In the genomic region with DNA sequence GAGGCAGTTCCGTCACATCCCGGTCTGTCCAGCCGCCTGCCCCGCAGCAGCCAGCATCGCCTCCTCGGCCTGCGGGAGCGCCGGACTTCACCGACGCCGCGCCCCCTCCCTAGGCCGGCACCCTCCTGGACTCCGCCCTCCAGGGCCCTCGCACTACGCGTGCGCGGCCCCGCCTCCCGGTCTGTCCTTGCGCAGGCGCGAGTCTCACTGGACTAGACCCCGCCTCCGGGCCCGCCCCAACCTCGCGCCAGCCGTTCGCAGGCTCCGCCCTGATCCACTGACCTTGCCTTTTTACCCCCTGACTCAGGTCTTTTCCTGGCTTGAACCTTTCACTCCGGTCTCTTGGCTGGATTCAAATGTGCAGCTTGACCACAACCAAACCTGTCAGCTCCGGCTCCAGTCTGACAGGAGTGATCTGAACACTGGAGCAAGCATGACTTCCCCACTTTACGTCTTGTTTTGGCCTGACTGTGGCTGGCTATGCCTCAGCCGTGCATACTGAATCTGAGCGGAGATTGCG, we compare ENCODE assay signal across 8 mouse cellular contexts. TPM values are rescaled to one million over a fixed set of nuclear protein-coding genes. Genes with fewer than 3 reads are reported as not detected.
DNase-seq lines count a peak whose midpoint lies in the region; ATAC-seq and TF ChIP-seq lines count a peak whose summit lies in the region.

Gene Ccser2 (minus strand): TSS at position 150 of the 520 bp plus-strand sequence.

- TF ChIP-seq EP300 in liver, postnatal 0 days (IDR thresholded peaks at IDR 0.05; ENCODE audit: low read depth), result no peak

- peak within 1 kb of the TSS; percentile 92 for H3K4me3 ChIP-seq in E14TG2a.4 (replicated peaks; ENCODE audit: low read length)
- H3K4me3 ChIP-seq in forebrain, embryonic 13.5 days, result peak within 1 kb of the TSS; percentile 87
- peak within 1 kb of the TSS; percentile 85 for H3K4me3 ChIP-seq in liver, postnatal 0 days (ENCODE audit: low read depth, low read length)
- peak within 1 kb of the TSS; percentile 85 for H3K4me3 ChIP-seq in neural tube, embryonic 14.5 days (ENCODE audit: low read depth, low read length)

- H3K36me3 ChIP-seq in E14TG2a.4 (ENCODE audit: insufficient read depth, low read length), result no peaks in the 10 kb centered on the region
- H3K36me3 ChIP-seq in forebrain, embryonic 13.5 days (ENCODE audit: poor library complexity, severe bottlenecking), result no peaks in the 10 kb centered on the region
- no peaks in the 10 kb centered on the region for H3K36me3 ChIP-seq in liver, postnatal 0 days (replicated peaks; ENCODE audit: insufficient read depth, low read length)
- no peaks in the 10 kb centered on the region for H3K36me3 ChIP-seq in neural tube, embryonic 14.5 days (ENCODE audit: control insufficient read depth, insufficient read depth, low read length)

- peak within 1 kb of the TSS; percentile 61 for H3K4me2 ChIP-seq in forebrain, embryonic 13.5 days
- H3K4me2 ChIP-seq in liver, postnatal 0 days (ENCODE audit: low read depth, low read length), result peak within 1 kb of the TSS; percentile 87
- H3K4me2 ChIP-seq in neural tube, embryonic 14.5 days (ENCODE audit: low read depth, low read length), result peak within 1 kb of the TSS; percentile 48

- no peak for TF ChIP-seq CTCF in E14TG2a.4 (conservative IDR thresholded peaks at IDR 0.05; ENCODE audit: low read length)
- no peak for TF ChIP-seq CTCF in liver, postnatal 0 days (IDR thresholded peaks at IDR 0.05; ENCODE audit: low read depth)

- peak within 1 kb of the TSS; percentile 89 for H3K9ac ChIP-seq in forebrain, embryonic 13.5 days
- peak within 1 kb of the TSS; percentile 81 for H3K9ac ChIP-seq in liver, postnatal 0 days (replicated peaks)
- H3K9ac ChIP-seq in neural tube, embryonic 14.5 days (replicated peaks; ENCODE audit: low read depth, low read length), result peak within 1 kb of the TSS; percentile 95

- H3K27ac ChIP-seq in forebrain, embryonic 13.5 days, result peak within 1 kb of the TSS; percentile 82
- peak within 1 kb of the TSS; percentile 79 for H3K27ac ChIP-seq in liver, postnatal 0 days (ENCODE audit: low read depth)
- peak within 1 kb of the TSS; percentile 88 for H3K27ac ChIP-seq in neural tube, embryonic 14.5 days (ENCODE audit: low read depth, low read length)

- 3% methylated on average over 29 of the region's 39 CpGs for WGBS in forebrain, embryonic 13.5 days
- WGBS in large intestine, adult 2 months, result under 1% methylated on average over 39 of the region's 39 CpGs
- 5% methylated on average over 37 of the region's 39 CpGs for WGBS in liver, postnatal 0 days (ENCODE audit: insufficient replicate concordance)
- WGBS in neural tube, embryonic 14.5 days, result 2% methylated on average over 39 of the region's 39 CpGs

- ATAC-seq in forebrain, embryonic 13.5 days, result peak; percentile 100
- peak; percentile 98 for ATAC-seq in liver, postnatal 0 days
- ATAC-seq in neural tube, embryonic 14.5 days (ENCODE audit: low read depth), result peak; percentile 99

- H3K9me3 ChIP-seq in E14TG2a.4 (ENCODE audit: low read length), result no peaks in the 10 kb centered on the region
- H3K9me3 ChIP-seq in forebrain, embryonic 13.5 days (replicated peaks), result no peaks in the 10 kb centered on the region
- H3K9me3 ChIP-seq in liver, postnatal 0 days (ENCODE audit: low read length), result no peaks in the 10 kb centered on the region
- H3K9me3 ChIP-seq in neural tube, embryonic 14.5 days (ENCODE audit: control insufficient read depth, low read length), result no peaks in the 10 kb centered on the region

- H3K4me1 ChIP-seq in E14TG2a.4 (replicated peaks; ENCODE audit: low read depth, low read length), result peaks cover 25% of the 10 kb centered on the region
- H3K4me1 ChIP-seq in forebrain, embryonic 13.5 days, result peaks cover 15% of the 10 kb centered on the region
- peaks cover 10% of the 10 kb centered on the region for H3K4me1 ChIP-seq in liver, postnatal 0 days (ENCODE audit: insufficient read depth)
- H3K4me1 ChIP-seq in neural tube, embryonic 14.5 days (ENCODE audit: control insufficient read depth, insufficient read depth, low read length), result peaks cover 14% of the 10 kb centered on the region; the same call in 1 of the 2 replicates

- no peaks in the 10 kb centered on the region for H3K27me3 ChIP-seq in E14TG2a.4 (ENCODE audit: insufficient read depth, low read length)
- no peaks in the 10 kb centered on the region for H3K27me3 ChIP-seq in forebrain, embryonic 13.5 days
- no peaks in the 10 kb centered on the region for H3K27me3 ChIP-seq in liver, postnatal 0 days (ENCODE audit: insufficient read depth, low read length)
- no peaks in the 10 kb centered on the region for H3K27me3 ChIP-seq in neural tube, embryonic 14.5 days (ENCODE audit: control insufficient read depth, insufficient read depth, low read length)

- DNase-seq in c-Kit-positive CD71-positive TER-119-positive erythroid progenitor cells, embryonic 14.5 days (ENCODE audit: low spot score), result peak; percentile 90
- peak; percentile 99 to 100 for DNase-seq in heart, postnatal 10 days
- DNase-seq in large intestine, adult 2 months (ENCODE audit: low read depth, low spot score), result peak; percentile 84
- DNase-seq in liver, postnatal 0 days, result peak; percentile 99
- DNase-seq in testis, postnatal 10 days (ENCODE audit: low spot score), result peak; percentile 100

- intact Hi-C loops in heart, postnatal 10 days (cut with DNase I), result loop anchor here (2.0 kb wide), 1 partner anchor 16 kb away; no protein-coding TSS in a partner anchor

RNA-seq across cellular contexts. Expression of gene Ccser2, which starts in this region (rescaled TPM):
- 52.7 and 53.2 TPM in 2 replicates for polyA plus RNA-seq in forebrain, embryonic 13.5 days (2015; fragmentation: Nextera tagmentation; extraction: Ambion mirVana)
- 100 to 1,000 TPM; 106 to 115 TPM for total RNA-seq in heart, postnatal 10 days (2021)
- 11.4 and 19.8 TPM in 2 replicates for polyA plus RNA-seq in large intestine, adult 2 months (2012; rRNA removed)
- polyA plus RNA-seq in liver, postnatal 0 days (2015; fragmentation: Nextera tagmentation; extraction: Ambion mirVana), result 11.8 and 16.6 TPM in 2 replicates
- polyA plus RNA-seq in neural tube, embryonic 14.5 days (2014; fragmentation: Nextera tagmentation; extraction: Ambion mirVana), result 98.0 and 105 TPM in 2 replicates

Comparison
In these comparisons a context has a peak if more than half of its experiments do, and no peak if none do; other contexts are left out.
1. Peak in every context shown above with its lines: DNase-seq, ATAC-seq, H3K4me3 ChIP-seq and H3K27ac ChIP-seq.